Mouse (Mus musculus) neural tube, embryonic 13.5 days (tissue): ENCODE measurements at regions not wholly inside any gene's neighbourhood (a gene's known extent, or its start where the extent isn't known, plus 50 kb on each side); places are given as distances from the start of the nearest gene placed in this dataset.
"Not testable (repeated sequence)": the region's sequence is repeated elsewhere in the genome, so short reads cannot be mapped to it uniquely, and the experiment has no call there.

ENCODE experiments used
- ATAC-seq: fragments of 200-750 bp; cut with Nextera tagmentation; 2 replicates; pipeline ENCODE4 v1.8.0; 2017; ENCODE audit warnings: low read depth, mild to moderate bottlenecking, moderate TSS enrichment, moderate library complexity
- H3K27ac ChIP-seq: fragments of 300-500 bp; sonication (generic); replicated peaks from 2 replicates; pipeline ENCODE4 v1.5.1; 2015; ENCODE audit warnings: moderate library complexity, mild to moderate bottlenecking, inconsistent platforms
- H3K27me3 ChIP-seq: fragments of 300-500 bp; sonication (generic); 2 replicates; pipeline ENCODE4 v1.6.1; 2015; ENCODE audit warnings: mild to moderate bottlenecking, inconsistent platforms
- H3K36me3 ChIP-seq: fragments of 300-500 bp; sonication (generic); 2 replicates; pipeline ENCODE4 v1.6.1; 2015; ENCODE audit warnings: mild to moderate bottlenecking, inconsistent platforms
- H3K4me1 ChIP-seq: fragments of 300-500 bp; sonication (generic); replicated peaks from 2 replicates; pipeline ENCODE4 v1.6.1; 2015; ENCODE audit warnings: inconsistent platforms
- H3K4me2 ChIP-seq: fragments of 300-500 bp; sonication (generic); 2 replicates; pipeline ENCODE4 v1.6.1; 2015; ENCODE audit warnings: inconsistent platforms, mild to moderate bottlenecking, moderate library complexity
- H3K4me3 ChIP-seq: fragments of 300-500 bp; sonication (generic); 2 replicates; pipeline ENCODE4 v1.5.1; 2015; ENCODE audit warnings: mild to moderate bottlenecking, inconsistent platforms
- H3K9ac ChIP-seq: fragments of 300-500 bp; sonication (generic); 2 replicates; pipeline ENCODE4 v1.6.1; 2015; ENCODE audit warnings: moderate library complexity, mild to moderate bottlenecking, inconsistent platforms
- H3K9me3 ChIP-seq: fragments of 300-500 bp; sonication (generic); 2 replicates; pipeline ENCODE4 v1.6.1; 2016; ENCODE audit warnings: inconsistent platforms
- WGBS: fragments of 180-500 bp; shearing (Covaris S2); methylation state at CpG from one replicate; pipeline ENCODE4 v1.1.7; 2015; 5-methylcytosine and 5-hydroxymethylcytosine counted together

GRCm38 (mm10) chr6:4276607-4277006 is 189.8 kb upstream of the Bet1 start:
- Histone ChIP-seq H3K4me2 (no peak overlapping the region), H3K27ac (no peak overlapping the region), H3K36me3 (no peaks in the 10 kb centered on the region), H3K9me3 (no peaks in the 10 kb centered on the region), H3K4me1 (peaks cover 11% of the 10 kb centered on the region), H3K4me3 (no peak overlapping the region), H3K27me3 (no peaks in the 10 kb centered on the region), H3K9ac (no peak overlapping the region)
- no peak for ATAC-seq
- 62% methylated on average over 4 of the region's 4 CpGs for WGBS

GRCm38 (mm10) chr6:4277245-4277890 is 190.6 kb upstream of the Bet1 start:
- no peak overlapping the region for H3K27ac ChIP-seq
- 26% methylated on average over 2 of the region's 2 CpGs for WGBS
- H3K4me1 ChIP-seq, result peaks cover 11% of the 10 kb centered on the region
- no peaks in the 10 kb centered on the region for H3K9me3 ChIP-seq
- H3K4me2 ChIP-seq, result no peak overlapping the region
- no peak overlapping the region for H3K9ac ChIP-seq
- ATAC-seq, result peak; percentile 43; the same call in 1 of the 2 replicates
- H3K4me3 ChIP-seq, result no peak overlapping the region
- H3K27me3 ChIP-seq, result no peaks in the 10 kb centered on the region
- no peaks in the 10 kb centered on the region for H3K36me3 ChIP-seq

GRCm38 (mm10) chr6:4291380-4291779 is 204.6 kb upstream of the Bet1 start:
- no peak overlapping the region for H3K4me3 ChIP-seq
- H3K9me3 ChIP-seq, result no peaks in the 10 kb centered on the region
- 93% methylated on average over 2 of the region's 2 CpGs for WGBS

GRCm38 (mm10) chr6:4303410-4303809 is 201.2 kb upstream of the Col1a2 start:
- H3K27ac ChIP-seq, H3K36me3 ChIP-seq, H3K4me1 ChIP-seq, ATAC-seq, H3K9me3 ChIP-seq, H3K9ac ChIP-seq, H3K4me3 ChIP-seq, H3K4me2 ChIP-seq, H3K27me3 ChIP-seq: not testable (repeated sequence)

More at GRCm38 (mm10) chr6:4291380-4291779, 204.6 kb upstream of the Bet1 start:
- Histone ChIP-seq H3K36me3 (no peaks in the 10 kb centered on the region), H3K27ac (no peak overlapping the region), H3K9ac (no peak overlapping the region), H3K4me1 (no peaks in the 10 kb centered on the region), H3K4me2 (no peak overlapping the region), H3K27me3 (no peaks in the 10 kb centered on the region)
- ATAC-seq, result no peak

- H3K9me3 ChIP-seq, result no peaks in the 10 kb centered on the region
- ATAC-seq, result no peak
- no peaks in the 10 kb centered on the region for H3K27me3 ChIP-seq
- no peaks in the 10 kb centered on the region for H3K4me1 ChIP-seq
- H3K36me3 ChIP-seq, result no peaks in the 10 kb centered on the region
- no peak overlapping the region for H3K4me3 ChIP-seq
- no peak overlapping the region for H3K9ac ChIP-seq
- no peak overlapping the region for H3K4me2 ChIP-seq
- WGBS, result 84% methylated on average over 4 of the region's 4 CpGs
- no peak overlapping the region for H3K27ac ChIP-seq
Observed at GRCm38 (mm10) chr6:4349953-4350352, 154.7 kb upstream of the Col1a2 start.

GRCm38 (mm10) chr6:4362220-4362619 is 142.4 kb upstream of the Col1a2 start:
- no peak overlapping the region for H3K4me3 ChIP-seq
- H3K27me3 ChIP-seq, result no peaks in the 10 kb centered on the region
- 94% methylated on average over 2 of the region's 2 CpGs for WGBS
- no peaks in the 10 kb centered on the region for H3K9me3 ChIP-seq
- no peak overlapping the region for H3K4me2 ChIP-seq
- no peaks in the 10 kb centered on the region for H3K36me3 ChIP-seq
- no peak overlapping the region for H3K27ac ChIP-seq
- no peak overlapping the region for H3K9ac ChIP-seq
- H3K4me1 ChIP-seq, result no peaks in the 10 kb centered on the region
- no peak for ATAC-seq

GRCm38 (mm10) chr6:4375465-4376037 is 129.1 kb upstream of the Col1a2 start:
- ATAC-seq, result peak; percentile 63
- 58% methylated on average over 12 of the region's 12 CpGs for WGBS
- Histone ChIP-seq H3K4me2 (no peak overlapping the region; the same call in 1 of the 2 replicates), H3K36me3 (no peaks in the 10 kb centered on the region), H3K27ac (no peak overlapping the region), H3K27me3 (no peaks in the 10 kb centered on the region), H3K9me3 (no peaks in the 10 kb centered on the region), H3K9ac (no peak overlapping the region), H3K4me3 (no peak overlapping the region), H3K4me1 (no peaks in the 10 kb centered on the region)

- 54% methylated on average over 7 of the region's 7 CpGs for WGBS
- Histone ChIP-seq H3K4me3 (no peak overlapping the region), H3K27ac (no peak overlapping the region), H3K9ac (no peak overlapping the region), H3K4me2 (no peak overlapping the region), H3K27me3 (no peaks in the 10 kb centered on the region), H3K9me3 (no peaks in the 10 kb centered on the region), H3K36me3 (no peaks in the 10 kb centered on the region), H3K4me1 (peaks cover 15% of the 10 kb centered on the region)
- no peak for ATAC-seq
Observed at GRCm38 (mm10) chr6:4396808-4397207, 107.8 kb upstream of the Col1a2 start.

- ATAC-seq, result peak; percentile 19; the same call in 1 of the 2 replicates
- Histone ChIP-seq H3K27me3 (no peaks in the 10 kb centered on the region), H3K4me2 (peak overlapping the region; percentile 36), H3K27ac (no peak overlapping the region), H3K4me3 (no peak overlapping the region), H3K9me3 (no peaks in the 10 kb centered on the region), H3K9ac (no peak overlapping the region), H3K4me1 (peaks cover 15% of the 10 kb centered on the region), H3K36me3 (no peaks in the 10 kb centered on the region)
- WGBS, result 37% methylated on average over 16 of the region's 16 CpGs
Observed at GRCm38 (mm10) chr6:4397695-4398598, 106.7 kb upstream of the Col1a2 start.

- Histone ChIP-seq H3K4me3 (no peak overlapping the region), H3K4me2 (no peak overlapping the region), H3K36me3 (no peaks in the 10 kb centered on the region), H3K27ac (no peak overlapping the region), H3K27me3 (no peaks in the 10 kb centered on the region), H3K9ac (no peak overlapping the region), H3K4me1 (peaks cover 15% of the 10 kb centered on the region), H3K9me3 (no peaks in the 10 kb centered on the region)
- 75% methylated on average over 9 of the region's 9 CpGs for WGBS
- no peak for ATAC-seq
Observed at GRCm38 (mm10) chr6:4398599-4398980, 106.0 kb upstream of the Col1a2 start.

- 92% methylated on average over 3 of the region's 3 CpGs for WGBS
- H3K27ac ChIP-seq, result no peak overlapping the region
- H3K4me1 ChIP-seq, result no peaks in the 10 kb centered on the region
- no peaks in the 10 kb centered on the region for H3K36me3 ChIP-seq
- H3K4me3 ChIP-seq, result no peak overlapping the region
- no peak for ATAC-seq
- H3K9me3 ChIP-seq, result no peaks in the 10 kb centered on the region
- H3K9ac ChIP-seq, result no peak overlapping the region
- no peak overlapping the region for H3K4me2 ChIP-seq
- no peaks in the 10 kb centered on the region for H3K27me3 ChIP-seq
Observed at GRCm38 (mm10) chr6:4405301-4405700, 99.3 kb upstream of the Col1a2 start.

GRCm38 (mm10) chr6:4407748-4408147 is 96.9 kb upstream of the Col1a2 start:
- no peak overlapping the region for H3K9ac ChIP-seq
- H3K4me3 ChIP-seq, result no peak overlapping the region
- H3K4me1 ChIP-seq, result no peaks in the 10 kb centered on the region
- H3K27me3 ChIP-seq, result no peaks in the 10 kb centered on the region
- no peaks in the 10 kb centered on the region for H3K36me3 ChIP-seq
- H3K27ac ChIP-seq, result no peak overlapping the region
- WGBS, result 51% methylated on average over 3 of the region's 3 CpGs
- no peak overlapping the region for H3K4me2 ChIP-seq
- no peak for ATAC-seq
- no peaks in the 10 kb centered on the region for H3K9me3 ChIP-seq
